Mouse (Mus musculus): ENCODE results near the gene Klf5. TPM values are rescaled to one million over a fixed set of nuclear protein-coding genes. Genes with fewer than 3 reads are reported as not detected.

Klf5 gene
- polyA plus RNA-seq, 1 experiment from 2014 or later, result 97.2 TPM

DNA sequence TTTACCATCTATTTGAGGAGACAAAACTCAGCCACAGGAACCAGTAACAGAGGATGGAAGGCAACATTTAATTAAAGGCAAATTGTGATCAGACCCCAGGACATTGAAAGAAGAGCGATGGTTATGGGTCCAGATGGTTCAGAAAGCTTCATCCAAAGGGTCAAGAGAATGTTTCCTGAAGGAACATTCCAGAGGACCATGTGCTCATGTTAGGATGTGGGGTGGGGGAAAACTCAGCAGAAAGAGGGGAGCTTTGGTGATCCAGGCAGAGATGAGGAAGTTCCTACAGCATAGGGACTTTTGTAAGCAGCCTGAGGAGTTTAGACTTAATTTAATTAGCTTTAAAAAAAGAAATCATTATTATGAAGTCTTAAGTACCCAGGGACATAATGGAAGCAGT, 42.2 kb downstream of the Klf5 start:
- Histone ChIP-seq H3K9me3 (ENCODE audit: control insufficient read depth, low read depth, low read length) (no peaks in the 10 kb centered on the region), H3K27me3 (ENCODE audit: control insufficient read depth, insufficient read depth, low read length) (no peaks in the 10 kb centered on the region), H3K36me3 (ENCODE audit: control insufficient read depth, insufficient read depth, low read length) (no peaks in the 10 kb centered on the region), H3K4me1 (ENCODE audit: control insufficient read depth, insufficient read depth, low read length) (no peaks in the 10 kb centered on the region), H3K4me3 (ENCODE audit: low read depth, low read length) (no peak overlapping the region), H3K4me2 (replicated peaks; ENCODE audit: low read depth, low read length) (no peak overlapping the region), H3K9ac (replicated peaks; ENCODE audit: low read depth, low read length) (no peak overlapping the region), H3K27ac (ENCODE audit: low read length) (no peak overlapping the region)
- no peak for ATAC-seq (ENCODE audit: insufficient number of reproducible peaks, insufficient read depth, low FRiP score, low read depth)
- WGBS, result 87% methylated on average over 1 of the region's 1 CpGs

DNA sequence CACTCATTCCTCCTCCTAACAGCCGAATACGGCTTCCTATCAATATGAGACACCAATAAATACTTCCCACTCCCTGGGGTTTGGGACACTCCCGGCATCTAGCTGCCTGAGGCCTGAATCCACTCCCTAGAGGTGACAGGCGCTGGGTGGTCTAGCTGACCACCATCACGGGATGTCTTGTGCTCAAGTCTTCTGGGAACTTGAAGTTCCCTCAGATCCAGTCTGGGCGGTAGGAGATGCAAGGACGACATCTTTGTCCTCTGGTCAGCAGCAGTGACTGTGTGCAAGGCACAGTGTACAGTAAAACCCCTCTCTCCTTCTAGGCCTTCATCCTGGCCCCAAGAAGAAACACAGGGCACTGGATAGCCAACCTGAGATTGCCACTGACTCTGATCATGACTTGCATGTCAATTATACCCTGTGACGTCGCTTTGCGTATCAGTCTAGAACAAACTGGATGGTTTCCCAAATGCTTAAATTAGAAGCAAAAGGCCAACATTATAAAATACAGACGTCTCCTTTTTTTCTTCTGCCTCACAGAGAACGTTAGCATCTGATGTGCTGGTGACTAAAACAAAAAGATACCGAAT, 49.8 kb downstream of the Klf5 start:
- 69% methylated on average over 13 of the region's 13 CpGs for WGBS
- no peaks in the 10 kb centered on the region for H3K36me3 ChIP-seq (ENCODE audit: control insufficient read depth, insufficient read depth, low read length)
- no peaks in the 10 kb centered on the region for H3K9me3 ChIP-seq (ENCODE audit: control insufficient read depth, low read depth, low read length)
- H3K27ac ChIP-seq (ENCODE audit: low read length), result no peak overlapping the region
- no peak overlapping the region for H3K9ac ChIP-seq (replicated peaks; ENCODE audit: low read depth, low read length)
- H3K4me3 ChIP-seq (ENCODE audit: low read depth, low read length), result no peak overlapping the region
- ATAC-seq (ENCODE audit: insufficient number of reproducible peaks, insufficient read depth, low FRiP score, low read depth), result no peak
- H3K27me3 ChIP-seq (ENCODE audit: control insufficient read depth, insufficient read depth, low read length), result no peaks in the 10 kb centered on the region
- H3K4me2 ChIP-seq (replicated peaks; ENCODE audit: low read depth, low read length), result no peak overlapping the region
- no peaks in the 10 kb centered on the region for H3K4me1 ChIP-seq (ENCODE audit: control insufficient read depth, insufficient read depth, low read length)

GRCm38 (mm10) chr14:99349606-99350005, 51.1 kb downstream of the Klf5 start:
- Histone ChIP-seq H3K9me3 (ENCODE audit: control insufficient read depth, low read depth, low read length) (no peaks in the 10 kb centered on the region), H3K4me2 (replicated peaks; ENCODE audit: low read depth, low read length) (no peak overlapping the region), H3K4me1 (ENCODE audit: control insufficient read depth, insufficient read depth, low read length) (no peaks in the 10 kb centered on the region), H3K27ac (ENCODE audit: low read length) (no peak overlapping the region), H3K36me3 (ENCODE audit: control insufficient read depth, insufficient read depth, low read length) (no peaks in the 10 kb centered on the region), H3K4me3 (ENCODE audit: low read depth, low read length) (no peak overlapping the region), H3K9ac (replicated peaks; ENCODE audit: low read depth, low read length) (no peak overlapping the region), H3K27me3 (ENCODE audit: control insufficient read depth, insufficient read depth, low read length) (no peaks in the 10 kb centered on the region)
- no peak for ATAC-seq (ENCODE audit: insufficient number of reproducible peaks, insufficient read depth, low FRiP score, low read depth)
- 73% methylated on average over 6 of the region's 6 CpGs for WGBS

- no peak for ATAC-seq (ENCODE audit: insufficient number of reproducible peaks, insufficient read depth, low FRiP score, low read depth)
- WGBS, result 66% methylated on average over 4 of the region's 4 CpGs
- Histone ChIP-seq H3K27me3 (ENCODE audit: control insufficient read depth, insufficient read depth, low read length) (no peaks in the 10 kb centered on the region), H3K27ac (ENCODE audit: low read length) (no peak overlapping the region), H3K4me3 (ENCODE audit: low read depth, low read length) (no peak overlapping the region), H3K36me3 (ENCODE audit: control insufficient read depth, insufficient read depth, low read length) (no peaks in the 10 kb centered on the region), H3K4me2 (replicated peaks; ENCODE audit: low read depth, low read length) (no peak overlapping the region), H3K9me3 (ENCODE audit: control insufficient read depth, low read depth, low read length) (no peaks in the 10 kb centered on the region), H3K4me1 (ENCODE audit: control insufficient read depth, insufficient read depth, low read length) (no peaks in the 10 kb centered on the region), H3K9ac (replicated peaks; ENCODE audit: low read depth, low read length) (no peak overlapping the region)
Observed at GRCm38 (mm10) chr14:99352989-99353388, 54.5 kb downstream of the Klf5 start.

GRCm38 (mm10) chr14:99354046-99354445, 55.6 kb downstream of the Klf5 start:
- no peak overlapping the region for H3K9ac ChIP-seq (replicated peaks; ENCODE audit: low read depth, low read length)
- 80% methylated on average over 2 of the region's 2 CpGs for WGBS
- no peak for ATAC-seq (ENCODE audit: insufficient number of reproducible peaks, insufficient read depth, low FRiP score, low read depth)
- no peaks in the 10 kb centered on the region for H3K27me3 ChIP-seq (ENCODE audit: control insufficient read depth, insufficient read depth, low read length)
- H3K9me3 ChIP-seq (ENCODE audit: control insufficient read depth, low read depth, low read length), result no peaks in the 10 kb centered on the region
- no peak overlapping the region for H3K27ac ChIP-seq (ENCODE audit: low read length)
- H3K4me3 ChIP-seq (ENCODE audit: low read depth, low read length), result no peak overlapping the region
- H3K36me3 ChIP-seq (ENCODE audit: control insufficient read depth, insufficient read depth, low read length), result no peaks in the 10 kb centered on the region
- H3K4me2 ChIP-seq (replicated peaks; ENCODE audit: low read depth, low read length), result no peak overlapping the region
- H3K4me1 ChIP-seq (ENCODE audit: control insufficient read depth, insufficient read depth, low read length), result no peaks in the 10 kb centered on the region

GRCm38 (mm10) chr14:99354761-99355609, 56.5 kb downstream of the Klf5 start:
- Histone ChIP-seq H3K27me3 (ENCODE audit: control insufficient read depth, insufficient read depth, low read length) (no peaks in the 10 kb centered on the region), H3K4me2 (replicated peaks; ENCODE audit: low read depth, low read length) (no peak overlapping the region), H3K9ac (replicated peaks; ENCODE audit: low read depth, low read length) (no peak overlapping the region), H3K27ac (ENCODE audit: low read length) (no peak overlapping the region), H3K36me3 (ENCODE audit: control insufficient read depth, insufficient read depth, low read length) (no peaks in the 10 kb centered on the region), H3K4me1 (ENCODE audit: control insufficient read depth, insufficient read depth, low read length) (no peaks in the 10 kb centered on the region), H3K4me3 (ENCODE audit: low read depth, low read length) (no peak overlapping the region), H3K9me3 (ENCODE audit: control insufficient read depth, low read depth, low read length) (no peaks in the 10 kb centered on the region)
- ATAC-seq (ENCODE audit: insufficient number of reproducible peaks, insufficient read depth, low FRiP score, low read depth), result no peak
- 89% methylated on average over 10 of the region's 10 CpGs for WGBS

- no peaks in the 10 kb centered on the region for H3K36me3 ChIP-seq (ENCODE audit: control insufficient read depth, insufficient read depth, low read length)
- no peak overlapping the region for H3K4me2 ChIP-seq (replicated peaks; ENCODE audit: low read depth, low read length)
- no peak for ATAC-seq (ENCODE audit: insufficient number of reproducible peaks, insufficient read depth, low FRiP score, low read depth)
- WGBS, result 55% methylated on average over 1 of the region's 1 CpGs
- no peaks in the 10 kb centered on the region for H3K27me3 ChIP-seq (ENCODE audit: control insufficient read depth, insufficient read depth, low read length)
- no peak overlapping the region for H3K4me3 ChIP-seq (ENCODE audit: low read depth, low read length)
- no peak overlapping the region for H3K9ac ChIP-seq (replicated peaks; ENCODE audit: low read depth, low read length)
- no peaks in the 10 kb centered on the region for H3K4me1 ChIP-seq (ENCODE audit: control insufficient read depth, insufficient read depth, low read length)
- H3K27ac ChIP-seq (ENCODE audit: low read length), result no peak overlapping the region
- no peaks in the 10 kb centered on the region for H3K9me3 ChIP-seq (ENCODE audit: control insufficient read depth, low read depth, low read length)
Observed at GRCm38 (mm10) chr14:99355610-99355870, 57.0 kb downstream of the Klf5 start.

GRCm38 (mm10) chr14:99362956-99363355, 64.5 kb downstream of the Klf5 start:
- no peaks in the 10 kb centered on the region for H3K9me3 ChIP-seq (ENCODE audit: control insufficient read depth, low read depth, low read length)
- H3K9ac ChIP-seq (replicated peaks; ENCODE audit: low read depth, low read length), result no peak overlapping the region
- peaks cover 5% of the 10 kb centered on the region for H3K4me1 ChIP-seq (ENCODE audit: control insufficient read depth, insufficient read depth, low read length)
- WGBS, result 88% methylated on average over 5 of the region's 5 CpGs
- no peak for ATAC-seq (ENCODE audit: insufficient number of reproducible peaks, insufficient read depth, low FRiP score, low read depth)
- no peak overlapping the region for H3K27ac ChIP-seq (ENCODE audit: low read length)
- no peaks in the 10 kb centered on the region for H3K27me3 ChIP-seq (ENCODE audit: control insufficient read depth, insufficient read depth, low read length)
- no peak overlapping the region for H3K4me2 ChIP-seq (replicated peaks; ENCODE audit: low read depth, low read length)
- no peak overlapping the region for H3K4me3 ChIP-seq (ENCODE audit: low read depth, low read length)
- no peaks in the 10 kb centered on the region for H3K36me3 ChIP-seq (ENCODE audit: control insufficient read depth, insufficient read depth, low read length)

Data from stomach, embryonic 14.5 days (tissue).